Mouse (Mus musculus) cortical plate, adult 2 months (tissue): Measurements from ENCODE around the gene Stam.

Experiments used
- CTCF ChIP-seq: fragments of 200-500 bp; IDR thresholded peaks from 2 replicates; pipeline ENCODE4 v1.5.1; 2011; ENCODE audit warnings: mild to moderate bottlenecking, control low read depth, low read length; ENCODE audit not compliant: insufficient read depth; ENCODE audit errors: extremely low read depth
- POLR2A ChIP-seq: fragments of 200-500 bp; IDR thresholded peaks from 2 replicates; pipeline ENCODE4 v1.6.1; 2011; ENCODE audit warnings: mild to moderate bottlenecking, low read length, control low read depth; ENCODE audit not compliant: insufficient read depth; ENCODE audit errors: extremely low read depth

GRCm38 (mm10) chr2:14103924-14104323, 30.0 kb downstream of the Stam start:
- no peak for TF ChIP-seq CTCF
- no peak for TF ChIP-seq POLR2A
